Mouse (Mus musculus) stomach, embryonic 16.5 days (tissue): ENCODE data around the gene Ltbp1. TPM values are rescaled to one million over a fixed set of nuclear protein-coding genes. Genes with fewer than 3 reads are reported as not detected.

Experiments used
- ATAC-seq: fragments of 200-750 bp; cut with Nextera tagmentation; 2 replicates; pipeline ENCODE4 v1.8.0; 2017; ENCODE audit warnings: moderate number of reproducible peaks, moderate TSS enrichment; ENCODE audit not compliant: insufficient read depth, low FRiP score
- H3K27ac ChIP-seq: fragments of 300-500 bp; sonication (generic); 2 replicates; pipeline ENCODE4 v1.5.1; 2014; ENCODE audit warnings: low read length
- H3K27me3 ChIP-seq: fragments of 300-500 bp; sonication (generic); 2 replicates; pipeline ENCODE4 v1.6.1; 2014; ENCODE audit warnings: low read length, control low read depth, mixed read lengths; ENCODE audit not compliant: control insufficient read depth, insufficient read depth
- H3K36me3 ChIP-seq: fragments of 300-500 bp; sonication (generic); 2 replicates; pipeline ENCODE4 v1.6.1; 2014; ENCODE audit warnings: low read length; ENCODE audit not compliant: control insufficient read depth, insufficient read depth
- H3K4me1 ChIP-seq: fragments of 300-500 bp; sonication (generic); 2 replicates; pipeline ENCODE4 v1.6.1; 2014; ENCODE audit warnings: low read length, control low read depth, mixed read lengths; ENCODE audit not compliant: control insufficient read depth, insufficient read depth
- H3K4me2 ChIP-seq: fragments of 300-500 bp; sonication (generic); 2 replicates; pipeline ENCODE4 v1.6.1; 2014; ENCODE audit warnings: low read depth, low read length, mixed read lengths
- H3K4me3 ChIP-seq: fragments of 300-500 bp; sonication (generic); replicated peaks from 2 replicates; pipeline ENCODE4 v1.5.1; 2014; ENCODE audit warnings: mild to moderate bottlenecking, low read length
- H3K9ac ChIP-seq: fragments of 300-500 bp; sonication (generic); 2 replicates; pipeline ENCODE4 v1.6.1; 2014; ENCODE audit warnings: low read length
- H3K9me3 ChIP-seq: fragments of 300-500 bp; sonication (generic); replicated peaks from 2 replicates; pipeline ENCODE4 v1.6.1; 2016; ENCODE audit warnings: low read length, control low read depth; ENCODE audit not compliant: control insufficient read depth
- WGBS: fragments of 180-500 bp; shearing (Covaris S2); extraction: QIAGEN DNeasy Blood & Tissue Kit; methylation state at CpG from one replicate; pipeline ENCODE4 v1.1.7; 2014; 5-methylcytosine and 5-hydroxymethylcytosine counted together
- polyA plus RNA-seq: library from polyadenylated mRNA; unstranded; fragments of >200 nt; fragmentation: Nextera tagmentation; extraction: Ambion mirVana; gene quantifications from 2 replicates; pipeline ENCODE4 v1.2.1, GENCODE M21; 2015

The Ltbp1 gene
- polyA plus RNA-seq, 1 experiment from 2014 or later, result 30.1 TPM

GRCm38 (mm10) chr17:75369351-75369750 lies 364.0 kb downstream of the Ltbp1 start:
- Histone ChIP-seq H3K4me1 (no peaks in the 10 kb centered on the region), H3K27ac (no peak overlapping the region), H3K4me3 (no peak overlapping the region), H3K4me2 (no peak overlapping the region), H3K36me3 (no peaks in the 10 kb centered on the region), H3K9ac (no peak overlapping the region), H3K27me3 (no peaks in the 10 kb centered on the region), H3K9me3 (no peaks in the 10 kb centered on the region)
- ATAC-seq, result no peak
- 65% methylated on average over 7 of the region's 7 CpGs for WGBS

- H3K27me3 ChIP-seq, result no peaks in the 10 kb centered on the region
- no peak overlapping the region for H3K4me3 ChIP-seq
- no peak overlapping the region for H3K27ac ChIP-seq
- no peaks in the 10 kb centered on the region for H3K9me3 ChIP-seq
- no peak overlapping the region for H3K9ac ChIP-seq
- no peak for ATAC-seq
- no peak overlapping the region for H3K4me2 ChIP-seq
- H3K36me3 ChIP-seq, result no peaks in the 10 kb centered on the region
- 86% methylated on average over 4 of the region's 4 CpGs for WGBS
- H3K4me1 ChIP-seq, result no peaks in the 10 kb centered on the region
Measured at GRCm38 (mm10) chr17:75370120-75370519, 364.8 kb downstream of the Ltbp1 start.

GRCm38 (mm10) chr17:75371650-75372049 lies 366.3 kb downstream of the Ltbp1 start:
- ATAC-seq, result no peak
- H3K27me3 ChIP-seq, result no peaks in the 10 kb centered on the region
- no peaks in the 10 kb centered on the region for H3K36me3 ChIP-seq
- H3K9ac ChIP-seq, result no peak overlapping the region
- 87% methylated on average over 11 of the region's 11 CpGs for WGBS
- H3K4me1 ChIP-seq, result no peaks in the 10 kb centered on the region
- H3K9me3 ChIP-seq, result no peaks in the 10 kb centered on the region
- no peak overlapping the region for H3K4me2 ChIP-seq
- no peak overlapping the region for H3K27ac ChIP-seq
- no peak overlapping the region for H3K4me3 ChIP-seq

- no peak overlapping the region for H3K9ac ChIP-seq
- no peaks in the 10 kb centered on the region for H3K36me3 ChIP-seq
- 57% methylated on average over 3 of the region's 3 CpGs for WGBS
- no peak overlapping the region for H3K4me2 ChIP-seq
- H3K27ac ChIP-seq, result no peak overlapping the region
- no peak overlapping the region for H3K4me3 ChIP-seq
- no peaks in the 10 kb centered on the region for H3K9me3 ChIP-seq
- H3K27me3 ChIP-seq, result no peaks in the 10 kb centered on the region
- no peaks in the 10 kb centered on the region for H3K4me1 ChIP-seq
- ATAC-seq, result no peak
Measured at GRCm38 (mm10) chr17:75372371-75372770, 367.0 kb downstream of the Ltbp1 start.

DNA sequence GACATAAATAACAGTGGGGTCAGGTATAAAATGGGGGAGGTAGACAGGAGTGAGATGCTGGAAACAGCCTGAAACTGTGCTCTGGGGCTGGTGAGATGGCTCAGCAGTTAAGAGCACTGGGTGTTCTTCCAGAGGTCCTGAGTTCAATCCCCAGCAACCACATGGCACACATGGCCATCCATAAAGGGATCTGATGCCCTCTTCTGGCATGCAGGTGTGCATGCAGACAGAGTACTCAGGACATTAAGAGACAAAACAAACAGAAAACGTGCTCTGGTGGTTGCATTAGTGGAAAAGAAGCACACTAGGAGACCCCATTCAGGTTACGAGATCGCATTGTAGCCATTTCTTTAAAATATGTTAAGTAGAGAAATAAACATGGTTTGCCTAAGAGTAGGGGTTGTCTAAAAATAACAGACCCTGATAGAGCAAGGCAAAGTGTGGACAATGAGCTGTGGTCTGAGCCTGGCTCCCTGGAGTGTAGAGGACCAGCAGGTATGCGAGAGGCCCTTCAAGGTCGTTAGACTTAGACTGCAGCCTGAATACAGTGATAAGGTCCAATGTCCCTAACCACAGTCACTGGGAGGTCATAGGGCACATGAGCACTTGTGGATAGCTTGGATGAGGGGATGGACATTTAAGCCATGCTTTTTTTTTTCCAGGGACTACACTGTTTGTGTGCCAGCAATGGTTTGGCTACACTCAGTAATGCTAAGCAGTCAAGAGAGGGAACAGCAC lies 369.1 kb downstream of the Ltbp1 start:
- Histone ChIP-seq H3K27me3 (no peaks in the 10 kb centered on the region), H3K4me1 (no peaks in the 10 kb centered on the region), H3K9me3 (no peaks in the 10 kb centered on the region), H3K4me2 (no peak overlapping the region), H3K4me3 (no peak overlapping the region), H3K27ac (no peak overlapping the region), H3K9ac (no peak overlapping the region), H3K36me3 (no peaks in the 10 kb centered on the region)
- WGBS, result 69% methylated on average over 5 of the region's 5 CpGs
- no peak for ATAC-seq

DNA sequence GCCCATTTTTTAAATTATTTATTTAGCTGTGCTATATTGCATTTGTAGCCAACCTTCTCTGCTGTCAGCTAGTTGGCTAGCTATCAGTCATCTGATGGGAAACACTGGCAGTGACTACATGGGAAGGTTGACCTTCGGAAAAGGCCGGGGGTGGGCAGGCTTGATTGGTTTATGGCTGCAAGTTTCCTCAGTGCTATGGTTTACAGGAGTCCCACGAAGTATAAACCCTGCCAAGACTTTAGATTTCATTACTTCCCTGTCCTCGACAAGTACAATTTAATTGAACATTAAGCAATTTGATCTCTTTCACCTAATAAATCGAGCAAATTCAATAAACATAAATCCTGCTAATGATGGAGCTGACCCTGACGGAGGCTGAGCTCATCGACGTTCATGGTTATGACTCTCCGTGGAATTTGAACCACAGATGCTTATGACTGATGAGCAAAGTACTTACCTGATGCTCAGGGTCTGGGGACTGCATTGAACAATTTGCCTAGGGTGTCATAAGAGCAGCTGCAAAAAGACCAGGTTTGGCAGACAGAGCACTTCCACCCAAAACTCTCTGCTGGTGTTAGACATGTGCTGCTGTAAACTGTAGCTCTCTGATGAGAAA lies 373.0 kb downstream of the Ltbp1 start:
- no peak overlapping the region for H3K9ac ChIP-seq
- no peaks in the 10 kb centered on the region for H3K9me3 ChIP-seq
- no peaks in the 10 kb centered on the region for H3K36me3 ChIP-seq
- no peak overlapping the region for H3K4me2 ChIP-seq
- no peak for ATAC-seq
- 59% methylated on average over 9 of the region's 9 CpGs for WGBS
- H3K27me3 ChIP-seq, result no peaks in the 10 kb centered on the region
- H3K27ac ChIP-seq, result no peak overlapping the region
- H3K4me1 ChIP-seq, result no peaks in the 10 kb centered on the region
- no peak overlapping the region for H3K4me3 ChIP-seq

DNA sequence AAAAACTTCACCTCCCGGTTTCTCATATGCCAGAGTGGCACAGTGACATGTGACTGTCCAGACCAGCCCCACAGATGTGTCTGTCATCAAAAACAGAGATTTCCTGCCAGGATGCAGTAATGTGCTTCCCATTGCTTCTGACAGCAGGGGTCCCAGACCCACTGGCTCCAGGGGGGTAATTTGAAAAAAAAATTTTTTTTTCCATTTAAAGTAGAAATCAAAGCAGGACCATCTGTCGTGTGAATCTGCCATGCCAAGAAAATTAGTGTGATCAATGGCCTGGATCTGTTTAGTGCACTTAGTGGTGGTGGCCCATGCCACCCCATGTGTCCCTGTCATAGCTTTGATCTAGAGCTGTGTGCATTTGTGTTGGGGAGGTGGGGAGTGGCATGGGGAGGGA lies 374.8 kb downstream of the Ltbp1 start:
- Histone ChIP-seq H3K4me3 (no peak overlapping the region), H3K27ac (no peak overlapping the region), H3K4me1 (no peaks in the 10 kb centered on the region), H3K9ac (no peak overlapping the region), H3K4me2 (no peak overlapping the region), H3K36me3 (no peaks in the 10 kb centered on the region), H3K27me3 (no peaks in the 10 kb centered on the region), H3K9me3 (no peaks in the 10 kb centered on the region)
- WGBS, result 44% methylated on average over 2 of the region's 2 CpGs
- no peak for ATAC-seq

GRCm38 (mm10) chr17:75388402-75388801 lies 383.0 kb downstream of the Ltbp1 start:
- Histone ChIP-seq H3K27ac (no peak overlapping the region), H3K4me2 (no peak overlapping the region), H3K27me3 (no peaks in the 10 kb centered on the region), H3K9me3 (no peaks in the 10 kb centered on the region), H3K4me1 (no peaks in the 10 kb centered on the region), H3K36me3 (0 out of 2 replicates have a peak, but pooled peaks cover 3% of the 10 kb centered on the region), H3K9ac (no peak overlapping the region), H3K4me3 (no peak overlapping the region)
- 57% methylated on average over 4 of the region's 4 CpGs for WGBS
- ATAC-seq, result no peak

GRCm38 (mm10) chr17:75390142-75390541 lies 384.8 kb downstream of the Ltbp1 start:
- no peak overlapping the region for H3K4me2 ChIP-seq
- no peaks in the 10 kb centered on the region for H3K27me3 ChIP-seq
- WGBS, result 92% methylated on average over 10 of the region's 10 CpGs
- no peaks in the 10 kb centered on the region for H3K9me3 ChIP-seq
- H3K27ac ChIP-seq, result no peak overlapping the region
- H3K36me3 ChIP-seq, result 0 out of 2 replicates have a peak, but pooled peaks cover 3% of the 10 kb centered on the region
- ATAC-seq, result no peak
- no peak overlapping the region for H3K9ac ChIP-seq
- no peak overlapping the region for H3K4me3 ChIP-seq
- H3K4me1 ChIP-seq, result no peaks in the 10 kb centered on the region
